Mouse (Mus musculus): ENCODE data around the gene Omp. TPM values are rescaled to one million over a fixed set of nuclear protein-coding genes. Genes with fewer than 3 reads are reported as not detected.

Omp gene
- total and polyA plus RNA-seq, 3 experiments = 0.06 to 0.14 TPM; not detected in 1

- TF ChIP-seq CTCF (IDR thresholded peaks at IDR 0.05) = no peak
- TF ChIP-seq POLR2A (IDR thresholded peaks at IDR 0.05; ENCODE audit: insufficient read depth, low read depth, low read length) = no peak
- TF ChIP-seq EP300 (IDR thresholded peaks at IDR 0.05; ENCODE audit: insufficient read depth, low read depth, low read length) = no peak
- 98% methylated on average over 11 of the region's 11 CpGs for WGBS
- Histone ChIP-seq H3K27ac (no peak overlapping the region), H3K79me2 (replicated peaks; ENCODE audit: control insufficient read depth, insufficient read depth, low read length) (no peaks in the 10 kb centered on the region), H3K27me3 (ENCODE audit: control insufficient read depth, insufficient read depth, low read length) (no peaks in the 10 kb centered on the region), H3K4me1 (ENCODE audit: control insufficient read depth, insufficient read depth, low read length) (peaks cover 32% of the 10 kb centered on the region), H3K4me3 (no peak overlapping the region), H3K9ac (ENCODE audit: low read depth, low read length) (peak overlapping the region; percentile 65), H3K36me3 (ENCODE audit: control insufficient read depth, insufficient read depth, low read length) (no peaks in the 10 kb centered on the region)
- no peak for DNase-seq
- intact Hi-C loops (cut with DNase I) = loop anchor here (5.0 kb wide), 1 partner anchor 355 kb away; no protein-coding TSS in a partner anchor
These were observed 42.8 kb downstream of the Omp start for GRCm38 (mm10) chr7:98102488-98102887.

- no peak overlapping the region for H3K27ac ChIP-seq
- no peak for TF ChIP-seq CTCF (IDR thresholded peaks at IDR 0.05)
- H3K27me3 ChIP-seq (ENCODE audit: control insufficient read depth, insufficient read depth, low read length) = no peaks in the 10 kb centered on the region
- 90% methylated on average over 8 of the region's 8 CpGs for WGBS
- intact Hi-C loops (cut with DNase I) = no loop called here
- no peak overlapping the region for H3K9ac ChIP-seq (ENCODE audit: low read depth, low read length)
- no peaks in the 10 kb centered on the region for H3K4me1 ChIP-seq (ENCODE audit: control insufficient read depth, insufficient read depth, low read length)
- H3K4me3 ChIP-seq = no peak overlapping the region
- no peak for DNase-seq
- no peaks in the 10 kb centered on the region for H3K79me2 ChIP-seq (replicated peaks; ENCODE audit: control insufficient read depth, insufficient read depth, low read length)
- no peaks in the 10 kb centered on the region for H3K36me3 ChIP-seq (ENCODE audit: control insufficient read depth, insufficient read depth, low read length)
These were observed 47.7 kb downstream of the Omp start for GRCm38 (mm10) chr7:98097557-98097956.

DNA sequence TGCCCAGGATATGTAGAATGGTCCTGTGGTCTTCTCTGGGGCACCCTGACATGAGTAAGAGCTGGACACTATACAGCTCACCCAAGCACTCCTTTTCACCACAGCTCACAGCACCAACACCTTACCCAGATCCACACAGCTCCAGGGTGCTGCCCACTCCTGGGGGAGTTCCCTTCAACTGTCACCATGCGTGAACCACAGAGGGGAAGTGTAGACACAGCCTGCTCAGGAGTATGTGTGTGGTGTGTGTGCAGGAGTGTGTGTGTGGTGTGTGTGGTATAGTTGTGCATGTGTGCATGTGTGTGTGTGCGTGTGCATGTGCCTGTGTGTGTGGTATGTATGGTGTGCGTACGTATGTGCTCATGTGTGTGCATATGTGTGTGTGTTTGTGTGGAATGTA, 49.5 kb downstream of the Omp start:
- Histone ChIP-seq H3K27ac (no peak overlapping the region), H3K4me1 (ENCODE audit: control insufficient read depth, insufficient read depth, low read length) (no peaks in the 10 kb centered on the region), H3K4me3 (no peak overlapping the region), H3K9ac (ENCODE audit: low read depth, low read length) (no peak overlapping the region), H3K79me2 (replicated peaks; ENCODE audit: control insufficient read depth, insufficient read depth, low read length) (no peaks in the 10 kb centered on the region), H3K27me3 (ENCODE audit: control insufficient read depth, insufficient read depth, low read length) (no peaks in the 10 kb centered on the region), H3K36me3 (ENCODE audit: control insufficient read depth, insufficient read depth, low read length) (no peaks in the 10 kb centered on the region)
- DNase-seq = no peak
- intact Hi-C loops (cut with DNase I) = no loop called here
- no peak for TF ChIP-seq CTCF (IDR thresholded peaks at IDR 0.05)
- TF ChIP-seq POLR2A (IDR thresholded peaks at IDR 0.05; ENCODE audit: insufficient read depth, low read depth, low read length) = no peak
- no peak for TF ChIP-seq EP300 (IDR thresholded peaks at IDR 0.05; ENCODE audit: insufficient read depth, low read depth, low read length)
- 97% methylated on average over 4 of the region's 4 CpGs for WGBS

Other genes starting within 250 kb of the Omp start
- gene Gdpd4, start 225.5 kb downstream of the Omp start, total RNA-seq (2021) = not detected
- gene Gdpd4, start 225.5 kb downstream of the Omp start, polyA plus RNA-seq (2012; rRNA removed) = not detected in 2 replicates
- gene Myo7a, start 26.0 kb downstream of the Omp start, total RNA-seq (2021) = 1 to 10 TPM; 4.5 to 5.9 TPM
- gene Myo7a, start 26.0 kb downstream of the Omp start, polyA plus RNA-seq (2012; rRNA removed) = 7.1 and 10.8 TPM in 2 replicates
- gene Capn5, start 32.8 kb upstream of the Omp start, total RNA-seq (2021) = 1 to 10 TPM; 1.8 to 2.4 TPM
- 3.7 and 4.6 TPM in 2 replicates for gene Capn5, start 32.8 kb upstream of the Omp start, polyA plus RNA-seq (2012; rRNA removed)
- not detected for gene B3gnt6, start 54.0 kb upstream of the Omp start, total RNA-seq (2021)
- 0.06 TPM in 1 of 2 replicates, not detected in the other for gene B3gnt6, start 54.0 kb upstream of the Omp start, polyA plus RNA-seq (2012; rRNA removed)
- 10 to 100 TPM; 11.0 to 13.2 TPM for gene Acer3, start 175.7 kb upstream of the Omp start, total RNA-seq (2021)
- gene Acer3, start 175.7 kb upstream of the Omp start, polyA plus RNA-seq (2012; rRNA removed) = 5.5 and 8.7 TPM in 2 replicates
- 1 to 10 TPM; 2.2 to 2.5 TPM for gene Tsku, start 215.8 kb upstream of the Omp start, total RNA-seq (2021)
- 4.9 and 5.9 TPM in 2 replicates for gene Tsku, start 215.8 kb upstream of the Omp start, polyA plus RNA-seq (2012; rRNA removed)

Data from heart, adult 2 months (tissue).